Mouse (Mus musculus) midbrain, embryonic 13.5 days (tissue): Measurements from ENCODE around the gene Rps16. TPM values are rescaled to one million over a fixed set of nuclear protein-coding genes. Genes with fewer than 3 reads are reported as not detected.

Source experiments
- polyA plus RNA-seq: library from polyadenylated mRNA; unstranded; fragments of >200 nt; fragmentation: Nextera tagmentation; extraction: Ambion mirVana; gene quantifications from 2 replicates; pipeline ENCODE4 v1.2.1, GENCODE M21; 2015

Rps16 gene
- polyA plus RNA-seq, 1 experiment from 2014 or later, result 537 TPM

Other genes with a start within 250 kb of the Rps16 start
- gene 9530053A07Rik, start 221.2 kb upstream of the Rps16 start, polyA plus RNA-seq, result 0.05 TPM in 2 replicates
- 89.5 and 98.1 TPM in 2 replicates for gene Fbl, start 180.9 kb upstream of the Rps16 start, polyA plus RNA-seq
- 18.5 and 20.8 TPM in 2 replicates for gene Dyrk1b, start 171.2 kb upstream of the Rps16 start, polyA plus RNA-seq
- gene Eid2, start 82.8 kb upstream of the Rps16 start, polyA plus RNA-seq, result 3.8 and 4.3 TPM in 2 replicates
- gene Eid2b, start 72.9 kb upstream of the Rps16 start, polyA plus RNA-seq, result 36.7 and 41.4 TPM in 2 replicates
- 0.44 and 1.00 TPM in 2 replicates for gene Selenov, start 59.5 kb upstream of the Rps16 start, polyA plus RNA-seq
- gene Dll3, start 48.4 kb upstream of the Rps16 start, polyA plus RNA-seq, result 29.3 and 41.5 TPM in 2 replicates
- 153 TPM in 2 replicates for gene Timm50, start 38.6 kb upstream of the Rps16 start, polyA plus RNA-seq
- 98.8 and 99.2 TPM in 2 replicates for gene Supt5, start 11.9 kb upstream of the Rps16 start, polyA plus RNA-seq
- 34.5 and 37.6 TPM in 2 replicates for gene Plekhg2, start 21.9 kb downstream of the Rps16 start, polyA plus RNA-seq
- 3.1 and 4.2 TPM in 2 replicates for gene Zfp36, start 29.6 kb downstream of the Rps16 start, polyA plus RNA-seq
- gene Med29, start 42.1 kb downstream of the Rps16 start, polyA plus RNA-seq, result 43.4 and 49.5 TPM in 2 replicates
- 97.9 and 99.2 TPM in 2 replicates for gene Paf1, start 42.3 kb downstream of the Rps16 start, polyA plus RNA-seq
- gene Gmfg, start 86.8 kb downstream of the Rps16 start, polyA plus RNA-seq, result 3.0 and 4.7 TPM in 2 replicates
- 9.1 and 11.8 TPM in 2 replicates for gene Lrfn1, start 101.3 kb downstream of the Rps16 start, polyA plus RNA-seq
- not detected in 2 replicates for gene Ifnl2, start 159.8 kb downstream of the Rps16 start, polyA plus RNA-seq
- gene Ifnl3, start 172.2 kb downstream of the Rps16 start, polyA plus RNA-seq, result not detected in 2 replicates
- gene Sycn, start 190.2 kb downstream of the Rps16 start, polyA plus RNA-seq, result not detected in 2 replicates
- not detected in 2 replicates for gene Nccrp1, start 196.6 kb downstream of the Rps16 start, polyA plus RNA-seq
- gene Samd4b, start 247.5 kb downstream of the Rps16 start, polyA plus RNA-seq, result 20.0 and 25.7 TPM in 2 replicates
- gene Pak4, start 247.5 kb downstream of the Rps16 start, polyA plus RNA-seq, result 25.6 and 28.0 TPM in 2 replicates